Mouse (Mus musculus) intestine, embryonic 14.5 days (tissue): Measurements from ENCODE around the gene Trim24. TPM values are rescaled to one million over a fixed set of nuclear protein-coding genes. Genes with fewer than 3 reads are reported as not detected.
A peak's percentile ranks its signal among the peaks of the same experiment; 100 is the strongest.
"Not testable (repeated sequence)": the region's sequence is repeated elsewhere in the genome, so short reads cannot be mapped to it uniquely, and the experiment has no call there.

ENCODE experiments used
- ATAC-seq: fragments of 200-750 bp; cut with Nextera tagmentation; replicated peaks from 2 replicates; pipeline ENCODE4 v1.8.0; 2017; ENCODE audit warnings: low read depth, moderate number of reproducible peaks, moderate TSS enrichment, moderate library complexity; ENCODE audit not compliant: low FRiP score, low TSS enrichment
- DNase-seq: peaks from one replicate; pipeline ENCODE4 v3.0.0-alpha.2; 2018; ENCODE audit warnings: low spot score
- H3K27ac ChIP-seq: fragments of 300-500 bp; sonication (generic); 2 replicates; pipeline ENCODE4 v1.5.1; 2014; ENCODE audit warnings: low read depth, mild to moderate bottlenecking, control low read depth
- H3K27me3 ChIP-seq: fragments of 300-500 bp; sonication (generic); replicated peaks from 2 replicates; pipeline ENCODE4 v1.6.1; 2014; ENCODE audit warnings: low read length, control low read depth; ENCODE audit not compliant: control insufficient read depth, insufficient read depth
- H3K36me3 ChIP-seq: fragments of 300-500 bp; sonication (generic); 2 replicates; pipeline ENCODE4 v1.6.1; 2014; ENCODE audit warnings: low read length, control low read depth; ENCODE audit not compliant: control insufficient read depth, insufficient read depth
- H3K4me1 ChIP-seq: fragments of 300-500 bp; sonication (generic); replicated peaks from 2 replicates; pipeline ENCODE4 v1.6.1; 2014; ENCODE audit warnings: low read length, control low read depth, mixed read lengths; ENCODE audit not compliant: control insufficient read depth, insufficient read depth
- H3K4me2 ChIP-seq: fragments of 300-500 bp; sonication (generic); 2 replicates; pipeline ENCODE4 v1.6.1; 2014; ENCODE audit warnings: low read length
- H3K4me3 ChIP-seq: fragments of 300-500 bp; sonication (generic); 2 replicates; pipeline ENCODE4 v1.5.1; 2014; ENCODE audit warnings: low read depth, low read length, control low read depth, mixed read lengths
- H3K9ac ChIP-seq: fragments of 300-500 bp; sonication (generic); 2 replicates; pipeline ENCODE4 v1.6.1; 2014; ENCODE audit warnings: mild to moderate bottlenecking, low read length
- H3K9me3 ChIP-seq: fragments of 300-500 bp; sonication (generic); 2 replicates; pipeline ENCODE4 v1.6.1; 2016; ENCODE audit warnings: low read length, control low read depth; ENCODE audit not compliant: control insufficient read depth
- WGBS: fragments of 180-500 bp; shearing (Covaris S2); extraction: QIAGEN DNeasy Blood & Tissue Kit; methylation state at CpG from one replicate; pipeline ENCODE4 v1.1.7; 2014; 5-methylcytosine and 5-hydroxymethylcytosine counted together
- polyA plus RNA-seq: library from polyadenylated mRNA; unstranded; fragments of >200 nt; fragmentation: Nextera tagmentation; extraction: Ambion mirVana; gene quantifications from 2 replicates; pipeline ENCODE4 v1.2.1, GENCODE M21; 2014

Gene Trim24
- polyA plus RNA-seq = 19.6 and 19.7 TPM in 2 replicates

- H3K4me1 ChIP-seq = no peaks in the 10 kb centered on the region
- peak within 1 kb of the TSS; percentile 96 for H3K9ac ChIP-seq
- peak within 1 kb of the TSS; percentile 90 for H3K4me3 ChIP-seq
- peak within 1 kb of the TSS; percentile 51 for H3K4me2 ChIP-seq
- ATAC-seq (peak; percentile 98), DNase-seq (peak; percentile 95)
- H3K27ac ChIP-seq = peak within 1 kb of the TSS; percentile 99
- WGBS = under 1% methylated on average over 62 of the region's 89 CpGs
- H3K27me3 ChIP-seq = no peaks in the 10 kb centered on the region
- no peaks in the 10 kb centered on the region for H3K36me3 ChIP-seq
- peaks cover 33% of the 10 kb centered on the region for H3K9me3 ChIP-seq
Measured at GRCm38 (mm10) chr6:37870245-37871136, at the start of gene Trim24. Gene Trim24, plus strand, starts transcription at chr6:37870811.

GRCm38 (mm10) chr6:37821531-37822051 lies 49.0 kb upstream of the Trim24 start:
- Histone ChIP-seq H3K36me3 (no peaks in the 10 kb centered on the region), H3K9ac (no peak overlapping the region), H3K4me1 (no peaks in the 10 kb centered on the region), H3K27me3 (no peaks in the 10 kb centered on the region), H3K4me2 (no peak overlapping the region), H3K4me3 (no peak overlapping the region), H3K27ac (no peak overlapping the region), H3K9me3 (0 out of 2 replicates have a peak, but pooled peaks cover 2% of the 10 kb centered on the region)
- DNase-seq = no peak
- ATAC-seq = no peak
- WGBS = 95% methylated on average over 6 of the region's 6 CpGs

GRCm38 (mm10) chr6:37822390-37822789 lies 48.2 kb upstream of the Trim24 start:
- Histone ChIP-seq H3K4me1 (no peaks in the 10 kb centered on the region), H3K36me3 (no peaks in the 10 kb centered on the region), H3K27me3 (no peaks in the 10 kb centered on the region), H3K4me3 (no peak overlapping the region), H3K9ac (no peak overlapping the region), H3K27ac (no peak overlapping the region), H3K4me2 (no peak overlapping the region), H3K9me3 (0 out of 2 replicates have a peak, but pooled peaks cover 2% of the 10 kb centered on the region)
- no peak for DNase-seq
- WGBS = 84% methylated on average over 2 of the region's 2 CpGs
- no peak for ATAC-seq

- H3K27me3 ChIP-seq = no peaks in the 10 kb centered on the region
- H3K9ac ChIP-seq = no peak overlapping the region
- no peak for ATAC-seq
- no peak overlapping the region for H3K27ac ChIP-seq
- WGBS = 88% methylated on average over 4 of the region's 4 CpGs
- DNase-seq = no peak
- H3K9me3 ChIP-seq = 0 out of 2 replicates have a peak, but pooled peaks cover 2% of the 10 kb centered on the region
- no peaks in the 10 kb centered on the region for H3K4me1 ChIP-seq
- H3K4me2 ChIP-seq = no peak overlapping the region
- no peak overlapping the region for H3K4me3 ChIP-seq
- H3K36me3 ChIP-seq = no peaks in the 10 kb centered on the region
Measured at GRCm38 (mm10) chr6:37823731-37824130, 46.9 kb upstream of the Trim24 start.

GRCm38 (mm10) chr6:37825331-37826115 lies 45.1 kb upstream of the Trim24 start:
- ATAC-seq, H3K4me1 ChIP-seq, H3K4me2 ChIP-seq, H3K27ac ChIP-seq, H3K9me3 ChIP-seq, DNase-seq, H3K27me3 ChIP-seq, H3K4me3 ChIP-seq, H3K36me3 ChIP-seq, H3K9ac ChIP-seq: not testable (repeated sequence)
- 92% methylated on average over 7 of the region's 7 CpGs for WGBS

GRCm38 (mm10) chr6:37828955-37829354 lies 41.7 kb upstream of the Trim24 start:
- Histone ChIP-seq H3K4me1 (no peaks in the 10 kb centered on the region), H3K4me3 (no peak overlapping the region), H3K27ac (no peak overlapping the region), H3K36me3 (no peaks in the 10 kb centered on the region), H3K27me3 (no peaks in the 10 kb centered on the region), H3K9me3 (no peaks in the 10 kb centered on the region), H3K4me2 (no peak overlapping the region), H3K9ac (no peak overlapping the region)
- ATAC-seq (no peak), DNase-seq (no peak)
- 94% methylated on average over 3 of the region's 3 CpGs for WGBS

GRCm38 (mm10) chr6:37829631-37830030 lies 41.0 kb upstream of the Trim24 start:
- ATAC-seq = no peak

GRCm38 (mm10) chr6:37833691-37834090 lies 36.9 kb upstream of the Trim24 start:
- no peak overlapping the region for H3K4me3 ChIP-seq
- H3K9ac ChIP-seq = no peak overlapping the region
- 90% methylated on average over 1 of the region's 1 CpGs for WGBS
- H3K4me2 ChIP-seq = no peak overlapping the region
- H3K27ac ChIP-seq = no peak overlapping the region
- no peak for DNase-seq
- H3K27me3 ChIP-seq = no peaks in the 10 kb centered on the region
- H3K4me1 ChIP-seq = no peaks in the 10 kb centered on the region
- no peak for ATAC-seq
- H3K36me3 ChIP-seq = no peaks in the 10 kb centered on the region
- no peaks in the 10 kb centered on the region for H3K9me3 ChIP-seq

More at GRCm38 (mm10) chr6:37829631-37830030, 41.0 kb upstream of the Trim24 start:
- DNase-seq = no peak
- Histone ChIP-seq H3K4me1 (no peaks in the 10 kb centered on the region), H3K9ac (no peak overlapping the region), H3K4me2 (no peak overlapping the region), H3K27me3 (no peaks in the 10 kb centered on the region), H3K4me3 (no peak overlapping the region), H3K27ac (no peak overlapping the region), H3K9me3 (no peaks in the 10 kb centered on the region), H3K36me3 (no peaks in the 10 kb centered on the region)
